Mouse (Mus musculus) megakaryocyte, embryonic 14.5 days (primary cell): Measurements from ENCODE around the gene Lztr1.

Experiments used
- FLI1 ChIP-seq: IDR thresholded peaks from 2 replicates; pipeline ENCODE4 v1.6.1; 2012; ENCODE audit warnings: low read length, inconsistent platforms, mixed read lengths
- GATA1 ChIP-seq: IDR thresholded peaks from 3 replicates; pipeline ENCODE4 v1.6.1; 2012; ENCODE audit warnings: mixed read lengths, low read length, inconsistent platforms, borderline replicate concordance

DNA sequence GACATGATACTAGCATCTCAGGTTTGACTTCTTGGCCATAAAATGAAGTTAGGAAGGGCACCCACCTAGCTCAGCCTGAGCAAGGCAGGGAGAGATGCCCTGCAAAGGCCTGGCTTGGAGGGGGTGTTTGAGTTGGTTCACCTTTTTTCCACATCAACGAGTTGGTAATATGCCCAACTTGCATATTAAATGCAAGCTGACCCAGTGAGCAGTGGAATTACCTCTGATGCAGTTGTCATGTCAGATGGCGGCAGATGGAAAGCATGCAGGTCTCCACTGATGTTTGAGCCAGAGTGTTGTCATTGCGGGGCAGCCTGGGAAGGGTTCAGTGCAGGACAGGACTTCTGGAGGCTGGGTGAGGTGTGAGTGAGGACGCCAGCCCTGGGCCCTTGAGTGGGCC lies 2.9 kb downstream of the Lztr1 start:
- TF ChIP-seq GATA1 (no peak), FLI1 (no peak)
